Mouse (Mus musculus): ENCODE measurements at regions not wholly inside any gene's neighbourhood (a gene's known extent, or its start where the extent isn't known, plus 50 kb on each side); places are given as distances from the start of the nearest gene placed in this dataset.

DNA sequence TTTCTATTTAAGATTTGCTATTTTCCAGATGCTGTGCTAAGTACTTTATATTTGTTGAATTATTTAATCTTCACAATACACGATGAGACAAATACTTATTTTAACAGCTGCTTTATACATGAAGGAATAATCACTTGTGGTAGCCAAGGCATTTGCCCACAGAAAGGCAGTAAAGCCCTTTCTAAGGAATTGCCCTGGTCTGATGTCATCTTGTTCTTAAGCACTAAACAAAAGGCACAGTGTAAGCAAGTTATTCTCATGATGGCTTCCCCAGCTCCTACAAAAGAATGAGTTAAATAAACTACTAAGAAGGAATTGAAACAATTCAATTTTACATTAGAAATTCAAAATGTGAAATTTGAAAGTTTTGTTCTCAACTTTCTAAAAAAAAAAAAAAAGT is 358.8 kb downstream of the Cenpc1 start:
- TF ChIP-seq CTCF (IDR thresholded peaks at IDR 0.05; ENCODE audit: borderline replicate concordance, control insufficient read depth, extremely low read depth, insufficient read depth, low read length, poor library complexity) (no peak), POLR2A (IDR thresholded peaks at IDR 0.05; ENCODE audit: control insufficient read depth, extremely low read depth, insufficient read depth, low read length, poor library complexity) (no peak)
